Mouse (Mus musculus) midbrain, postnatal 0 days (tissue): ENCODE measurements at regions not wholly inside any gene's neighbourhood (a gene's known extent, or its start where the extent isn't known, plus 50 kb on each side); places are given as distances from the start of the nearest gene placed in this dataset.

ENCODE experiments used
- ATAC-seq: fragments of 200-750 bp; cut with Nextera tagmentation; 2 replicates; pipeline ENCODE4 v1.8.0; 2017; ENCODE audit warnings: moderate number of reproducible peaks, mild to moderate bottlenecking, moderate TSS enrichment, moderate library complexity; ENCODE audit not compliant: low FRiP score
- DNase-seq: peaks from one replicate; pipeline ENCODE4 v3.0.0-alpha.2; 2015; ENCODE audit warnings: low spot score
- H3K27ac ChIP-seq: fragments of 300-500 bp; sonication (generic); 2 replicates; pipeline ENCODE4 v1.5.1; 2014; ENCODE audit warnings: low read depth, mild to moderate bottlenecking, low read length, mixed read lengths
- H3K27me3 ChIP-seq: fragments of 300-500 bp; sonication (generic); 2 replicates; pipeline ENCODE4 v1.6.1; 2014; ENCODE audit warnings: low read length, control low read depth, mixed read lengths; ENCODE audit not compliant: insufficient read depth
- H3K36me3 ChIP-seq: fragments of 300-500 bp; sonication (generic); 2 replicates; pipeline ENCODE4 v1.6.1; 2014; ENCODE audit warnings: low read length, control low read depth, mixed read lengths; ENCODE audit not compliant: insufficient read depth
- H3K4me1 ChIP-seq: fragments of 300-500 bp; sonication (generic); 2 replicates; pipeline ENCODE4 v1.6.1; 2014; ENCODE audit warnings: mild to moderate bottlenecking, control low read depth, antibody characterized with exemption, low read length, mixed read lengths; ENCODE audit not compliant: insufficient read depth
- H3K4me2 ChIP-seq: fragments of 300-500 bp; sonication (generic); 2 replicates; pipeline ENCODE4 v1.6.1; 2014; ENCODE audit warnings: low read depth, mild to moderate bottlenecking, low read length, mixed read lengths; ENCODE audit not compliant: poor library complexity, severe bottlenecking
- H3K4me3 ChIP-seq: fragments of 300-500 bp; sonication (generic); 2 replicates; pipeline ENCODE4 v1.5.1; 2014; ENCODE audit warnings: low read depth, mild to moderate bottlenecking, low read length, moderate library complexity
- H3K9ac ChIP-seq: fragments of 300-500 bp; sonication (generic); replicated peaks from 2 replicates; pipeline ENCODE4 v1.6.1; 2014; ENCODE audit warnings: mild to moderate bottlenecking, low read length, moderate library complexity, mixed read lengths; ENCODE audit not compliant: poor library complexity, severe bottlenecking
- H3K9me3 ChIP-seq: fragments of 300-500 bp; sonication (generic); 2 replicates; pipeline ENCODE4 v1.6.1; 2016; ENCODE audit warnings: low read length, control low read depth
- CTCF ChIP-seq: IDR thresholded peaks from 2 replicates; pipeline ENCODE4 v1.5.1; 2016; ENCODE audit warnings: antibody characterized with exemption, mild to moderate bottlenecking
- WGBS: fragments of 180-500 bp; shearing (Covaris S2); extraction: QIAGEN DNeasy Blood & Tissue Kit; methylation state at CpG from one replicate; pipeline ENCODE4 v1.1.7; 2014; 5-methylcytosine and 5-hydroxymethylcytosine counted together

DNA sequence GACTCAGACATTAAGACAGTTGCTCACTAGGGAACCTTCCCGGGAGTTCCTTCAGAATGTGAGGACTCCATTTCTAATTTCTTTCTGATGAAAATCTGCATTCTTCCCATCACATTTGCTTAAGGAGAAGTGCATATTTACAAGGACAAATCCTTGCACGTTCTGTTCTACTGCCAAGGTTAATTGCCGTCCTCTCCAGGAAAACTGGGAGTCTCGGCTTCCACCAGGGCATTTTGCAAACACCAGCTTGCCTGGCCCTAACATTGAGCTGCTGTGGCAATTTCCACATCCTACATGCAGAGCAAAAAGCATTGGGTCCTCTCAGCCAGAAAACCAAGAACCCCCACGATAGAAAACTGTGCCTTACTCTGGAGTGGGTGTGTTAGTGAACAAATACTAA lies 91.5 kb upstream of the Noct start:
- Histone ChIP-seq H3K27ac (no peak overlapping the region), H3K4me3 (no peak overlapping the region), H3K27me3 (no peaks in the 10 kb centered on the region), H3K4me2 (no peak overlapping the region), H3K9ac (no peak overlapping the region), H3K36me3 (no peaks in the 10 kb centered on the region), H3K9me3 (no peaks in the 10 kb centered on the region), H3K4me1 (no peaks in the 10 kb centered on the region)
- WGBS, result 82% methylated on average over 5 of the region's 5 CpGs
- no peak for TF ChIP-seq CTCF
- ATAC-seq, result no peak
- DNase-seq, result no peak

DNA sequence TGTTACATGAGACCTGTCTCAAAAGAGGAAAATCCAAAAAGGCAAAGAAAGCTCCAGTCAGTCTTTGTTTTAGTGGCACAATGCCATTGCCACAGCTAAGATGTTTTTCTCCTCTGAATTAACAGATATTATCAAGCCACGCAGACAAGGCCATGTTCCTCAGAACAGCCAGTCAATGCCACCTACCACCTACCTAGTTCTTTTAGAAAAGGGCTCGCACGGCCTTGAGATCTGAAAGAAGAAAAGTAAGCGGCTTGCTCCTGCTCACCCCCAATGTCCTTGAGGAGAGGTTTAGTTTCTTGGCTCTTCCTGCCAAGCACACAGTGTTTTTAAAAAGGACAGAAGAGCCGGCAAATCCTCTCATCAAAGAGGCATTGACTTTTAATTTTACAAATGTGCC lies 88.7 kb upstream of the Noct start:
- 38% methylated on average over 5 of the region's 5 CpGs for whole genome bisulfite sequencing
- TF ChIP-seq CTCF, result no peak
- no peak overlapping the region for H3K27ac ChIP-seq

DNA sequence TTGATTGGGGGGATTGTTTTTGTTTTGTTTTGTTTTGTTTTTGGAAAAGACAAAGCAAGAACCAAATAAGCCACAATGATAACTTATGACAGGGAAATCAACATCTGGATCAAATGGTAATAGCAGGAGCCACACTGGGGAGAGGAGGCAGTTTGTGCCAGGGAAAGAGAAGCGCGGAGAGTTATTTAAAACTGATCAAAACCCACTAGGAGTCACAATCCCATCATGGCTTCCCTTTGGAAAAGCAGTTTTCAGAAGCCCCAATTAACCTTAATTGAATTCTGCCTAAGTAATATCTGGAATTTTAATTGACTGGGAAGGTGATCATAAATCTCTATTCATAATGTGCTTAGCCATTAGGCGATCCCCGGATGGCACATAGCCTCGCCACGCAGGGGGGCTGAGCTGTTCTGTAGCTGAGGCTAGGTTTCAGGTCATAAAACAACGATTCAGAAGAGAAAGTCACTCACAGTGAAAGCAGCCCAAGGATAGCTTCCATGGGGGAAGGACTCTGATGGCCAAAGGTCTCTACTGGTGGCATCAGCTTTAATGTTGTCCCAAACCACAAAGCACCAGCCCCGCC lies 86.4 kb upstream of the Noct start:
- DNase-seq (peak; percentile 32), ATAC-seq (no peak)
- no peak overlapping the region for H3K27ac ChIP-seq
- no peaks in the 10 kb centered on the region for H3K4me1 ChIP-seq
- H3K4me3 ChIP-seq, result no peak overlapping the region
- H3K9ac ChIP-seq, result no peak overlapping the region
- WGBS, result 69% methylated on average over 8 of the region's 8 CpGs
- H3K4me2 ChIP-seq, result no peak overlapping the region
- no peaks in the 10 kb centered on the region for H3K36me3 ChIP-seq
- H3K9me3 ChIP-seq, result no peaks in the 10 kb centered on the region
- H3K27me3 ChIP-seq, result no peaks in the 10 kb centered on the region
- TF ChIP-seq CTCF, result no peak

More for the DNA sequence above, 88.7 kb upstream of the Noct start:
- Histone ChIP-seq H3K9ac (no peak overlapping the region), H3K4me2 (no peak overlapping the region), H3K9me3 (no peaks in the 10 kb centered on the region), H3K36me3 (no peaks in the 10 kb centered on the region), H3K4me3 (no peak overlapping the region), H3K4me1 (no peaks in the 10 kb centered on the region), H3K27me3 (no peaks in the 10 kb centered on the region)
- no peak for ATAC-seq
- DNase-seq, result no peak

DNA sequence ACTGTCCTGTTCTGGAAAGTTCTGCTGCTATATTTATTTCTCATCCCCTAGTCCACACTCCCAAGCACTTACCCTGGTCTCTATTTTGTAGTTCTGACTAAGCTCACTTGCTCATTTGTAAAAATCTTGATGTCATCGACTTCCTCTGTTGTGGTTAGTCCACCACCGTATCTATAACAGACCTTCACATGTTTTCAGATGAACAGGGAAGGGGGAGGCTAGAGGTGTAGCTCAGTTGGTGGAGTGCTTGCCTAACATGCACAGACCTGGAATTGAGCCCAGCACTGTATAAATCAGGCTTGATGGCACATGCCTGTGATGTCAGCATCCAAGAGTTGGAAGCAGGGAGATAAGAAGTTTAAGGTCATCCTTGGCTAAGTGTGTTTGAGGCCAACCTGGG lies 78.3 kb upstream of the Noct start:
- no peak for ATAC-seq
- no peak overlapping the region for H3K4me3 ChIP-seq
- H3K9ac ChIP-seq, result no peak overlapping the region
- H3K27ac ChIP-seq, result no peak overlapping the region
- TF ChIP-seq CTCF, result no peak
- H3K4me2 ChIP-seq, result no peak overlapping the region
- H3K27me3 ChIP-seq, result no peaks in the 10 kb centered on the region
- no peaks in the 10 kb centered on the region for H3K36me3 ChIP-seq
- no peaks in the 10 kb centered on the region for H3K4me1 ChIP-seq
- WGBS, result 89% methylated on average over 2 of the region's 2 CpGs
- no peaks in the 10 kb centered on the region for H3K9me3 ChIP-seq
- DNase-seq, result no peak

DNA sequence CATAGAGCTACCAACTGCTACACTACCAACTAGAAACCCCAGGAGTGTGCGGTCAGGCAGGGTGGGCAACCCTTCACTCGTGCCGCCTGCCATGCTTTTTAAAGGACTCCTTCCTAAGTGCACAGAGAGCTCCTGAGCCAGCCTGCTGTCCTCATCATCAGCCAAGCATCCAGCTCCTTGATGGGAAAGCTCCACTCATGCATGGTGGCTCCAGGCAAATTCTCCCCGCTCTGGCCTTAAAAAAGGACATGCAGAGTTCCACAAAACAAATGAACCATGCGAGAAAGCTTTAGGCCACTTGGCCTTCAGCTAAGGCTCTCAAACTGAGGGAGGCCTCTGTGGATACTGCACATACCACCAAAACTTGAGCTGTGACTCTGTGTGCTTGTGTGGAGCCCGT lies 74.2 kb upstream of the Noct start:
- TF ChIP-seq CTCF, result no peak
- Histone ChIP-seq H3K9me3 (no peaks in the 10 kb centered on the region), H3K27me3 (no peaks in the 10 kb centered on the region), H3K4me1 (no peaks in the 10 kb centered on the region), H3K27ac (no peak overlapping the region), H3K4me2 (no peak overlapping the region), H3K4me3 (no peak overlapping the region), H3K9ac (no peak overlapping the region), H3K36me3 (no peaks in the 10 kb centered on the region)
- ATAC-seq (no peak), DNase-seq (no peak)
- WGBS, result 79% methylated on average over 6 of the region's 6 CpGs

DNA sequence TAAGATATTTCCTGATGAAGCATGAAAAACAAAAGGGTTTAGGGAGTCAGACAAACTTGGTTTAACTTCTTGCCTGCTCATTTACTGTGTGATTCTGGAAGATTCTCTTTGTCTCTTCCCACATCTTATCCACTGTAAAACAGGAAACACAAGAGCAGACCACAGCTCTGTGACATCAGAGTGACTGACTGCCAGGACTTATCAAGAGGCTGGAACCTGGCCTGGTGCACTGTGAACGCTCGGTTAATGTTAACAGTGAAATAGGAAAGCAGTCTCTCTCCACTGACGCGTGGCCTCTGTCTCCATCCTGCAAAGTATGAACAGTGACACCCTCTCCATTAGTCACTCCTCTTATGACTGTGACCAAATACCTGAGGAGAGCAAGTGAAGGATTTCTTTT lies 73.1 kb upstream of the Noct start:
- DNase-seq, result no peak

More for the DNA sequence above, 73.1 kb upstream of the Noct start:
- Histone ChIP-seq H3K4me3 (no peak overlapping the region), H3K27me3 (no peaks in the 10 kb centered on the region), H3K36me3 (no peaks in the 10 kb centered on the region), H3K9ac (no peak overlapping the region), H3K4me2 (no peak overlapping the region), H3K4me1 (no peaks in the 10 kb centered on the region), H3K9me3 (no peaks in the 10 kb centered on the region), H3K27ac (no peak overlapping the region)
- no peak for TF ChIP-seq CTCF
- WGBS, result 86% methylated on average over 4 of the region's 4 CpGs
- ATAC-seq, result no peak
